Mouse (Mus musculus) adrenal gland, postnatal 36 days (tissue): ENCODE data around the gene Anxa2. TPM values are rescaled to one million over a fixed set of nuclear protein-coding genes. Genes with fewer than 3 reads are reported as not detected.

ENCODE experiments used
- DNase-seq, 2 experiments: peaks; one replicate each; pipeline ENCODE4 v3.0.0; 2021; ENCODE audit warnings: mixed read lengths in 1 of 2
- microRNA-seq: library from miRNA; unstranded; fragments of <30 nt; microRNA quantifications from one replicate; pipeline ENCODE4 v1.2.0, GENCODE M21; 2021
- total RNA-seq, 2 experiments: library from RNA; stranded (reverse); gene quantifications; 2 replicates each; pipeline ENCODE4 v1.2.3; 2021

The Anxa2 gene
- total RNA-seq, 2 experiments from 2014 or later = 396 to 515 TPM

DNA sequence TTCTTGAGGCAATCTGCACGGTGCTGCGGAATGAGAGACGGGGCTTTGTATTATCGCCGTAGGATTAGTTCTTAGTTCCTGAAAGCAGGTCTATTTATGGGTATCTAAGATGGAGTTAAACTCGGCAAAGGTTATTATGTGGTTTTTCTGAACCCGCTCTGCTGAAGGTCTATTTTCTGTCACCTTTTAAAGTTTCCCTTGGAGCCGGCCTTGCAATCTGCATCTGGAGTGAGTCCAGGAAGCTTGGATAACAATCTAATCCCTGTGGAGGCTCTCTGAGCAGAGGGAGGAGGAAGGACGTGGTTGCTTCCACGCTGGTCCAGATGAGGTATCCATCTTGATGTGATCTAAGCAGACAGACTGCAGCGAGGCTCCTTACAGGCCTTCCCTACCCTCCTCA lies 53.8 kb downstream of the Anxa2 start:
- DNase-seq = no peak

DNA sequence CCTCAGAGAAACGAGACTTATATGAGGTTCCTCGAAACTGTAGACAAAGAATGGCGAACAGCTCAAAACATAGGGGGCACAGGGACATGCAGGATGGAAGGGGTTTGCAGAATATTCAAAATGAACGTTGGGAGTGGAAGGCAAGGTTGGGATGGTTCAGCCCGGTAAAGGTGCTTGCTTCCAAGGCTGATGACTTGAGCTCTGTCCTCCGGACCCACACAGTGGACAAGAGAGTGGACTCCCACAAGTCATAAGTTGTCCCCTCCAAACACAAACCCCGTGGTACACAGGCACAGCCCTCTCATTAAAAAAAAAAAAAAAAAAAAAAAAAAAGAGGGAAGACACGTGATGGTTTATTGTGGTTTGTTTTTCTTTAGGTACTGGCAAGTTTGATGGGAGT lies 54.6 kb downstream of the Anxa2 start:
- no peak for DNase-seq

DNA sequence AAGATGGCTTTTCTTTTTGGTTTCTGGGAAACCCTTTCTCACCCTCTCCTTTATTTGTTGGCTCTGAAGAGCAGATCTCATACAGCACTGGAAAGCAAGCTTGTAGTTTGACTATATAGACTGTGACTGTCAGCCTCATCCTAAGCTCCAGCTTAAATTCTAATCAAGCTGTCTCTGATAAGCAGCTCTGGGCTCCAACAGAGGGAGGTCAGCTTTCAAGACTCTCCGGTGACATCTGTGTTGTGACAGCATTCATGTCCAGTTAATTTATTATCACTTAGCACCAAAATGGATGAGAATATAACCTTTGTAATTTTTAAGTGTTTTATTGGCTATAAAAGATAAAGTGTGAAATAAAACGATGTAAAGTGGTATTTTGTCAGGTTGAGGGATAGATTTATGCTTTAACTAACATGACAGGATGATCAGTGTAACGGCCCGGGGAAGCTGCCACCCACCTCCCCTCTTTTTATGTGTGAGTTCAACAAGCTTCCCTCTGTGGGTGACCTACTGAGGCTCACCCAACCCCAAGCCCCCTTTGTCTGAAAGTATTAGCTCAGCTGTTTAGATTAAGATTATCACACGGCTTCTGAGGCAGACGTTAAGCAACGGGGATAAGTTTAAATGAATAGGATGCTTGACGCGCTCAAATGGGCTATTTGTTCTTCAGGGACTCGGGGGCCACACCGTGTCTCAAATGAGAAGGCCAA lies 58.6 kb downstream of the Anxa2 start:
- no peak for DNase-seq

DNA sequence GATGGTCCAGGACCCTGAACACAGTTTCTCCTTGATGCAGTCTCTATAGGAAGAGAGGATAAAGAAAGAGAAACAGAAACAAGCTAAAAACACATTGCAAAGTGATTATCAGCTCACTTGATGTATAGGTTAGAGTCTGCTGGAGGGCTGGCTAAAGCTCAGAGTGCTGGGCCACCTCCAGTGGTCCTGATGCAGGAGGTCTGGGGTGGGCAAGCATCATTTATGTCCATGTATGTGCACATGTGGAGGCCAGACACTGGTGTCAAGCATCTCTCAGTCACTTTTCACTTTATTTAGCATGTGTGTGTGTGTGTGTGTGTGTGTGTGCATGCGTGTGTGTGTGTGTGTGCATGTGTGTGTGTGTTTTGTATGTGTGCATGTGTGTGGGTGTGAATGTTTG lies 59.3 kb downstream of the Anxa2 start:
- DNase-seq = no peak

DNA sequence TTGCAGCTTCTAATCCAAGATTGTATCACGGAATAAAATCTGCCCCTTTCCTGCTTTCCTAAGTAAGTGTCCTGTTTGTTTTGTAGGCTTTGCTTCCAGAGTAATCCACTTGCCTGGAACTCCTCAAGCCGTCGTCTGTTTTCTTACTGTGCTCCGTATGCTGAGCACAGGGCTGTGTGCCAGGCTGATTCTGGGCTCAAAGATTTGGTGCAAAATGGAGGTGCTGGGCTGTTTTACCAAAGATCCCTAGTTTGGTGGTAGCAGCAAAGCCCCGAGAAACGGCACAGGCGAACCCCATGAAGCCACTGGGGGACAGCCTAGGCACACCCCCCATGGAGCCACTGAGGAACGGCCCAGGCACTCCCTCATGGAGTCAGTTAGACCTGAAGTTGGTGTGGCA lies 60.8 kb downstream of the Anxa2 start:
- no peak for DNase-seq

DNA sequence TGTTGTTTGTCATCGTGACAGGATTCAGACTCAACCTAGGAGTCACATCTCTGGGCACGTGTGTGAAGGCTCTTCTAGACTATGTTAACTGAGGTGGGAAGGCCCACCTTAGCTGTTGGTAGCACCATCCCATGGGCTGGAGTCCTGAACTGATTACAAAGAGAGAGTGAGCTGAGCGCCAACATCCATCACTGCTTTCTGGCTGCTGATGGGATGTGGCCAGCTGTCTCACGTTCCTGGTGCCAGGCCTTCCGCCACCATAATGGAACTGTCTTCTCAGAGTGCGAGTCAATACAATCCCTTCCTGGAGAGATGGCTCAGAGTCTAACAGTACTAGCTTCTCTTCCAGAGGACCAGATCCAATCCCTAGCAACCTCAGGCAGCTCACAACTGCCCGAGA lies 62.0 kb downstream of the Anxa2 start:
- no peak for DNase-seq

DNA sequence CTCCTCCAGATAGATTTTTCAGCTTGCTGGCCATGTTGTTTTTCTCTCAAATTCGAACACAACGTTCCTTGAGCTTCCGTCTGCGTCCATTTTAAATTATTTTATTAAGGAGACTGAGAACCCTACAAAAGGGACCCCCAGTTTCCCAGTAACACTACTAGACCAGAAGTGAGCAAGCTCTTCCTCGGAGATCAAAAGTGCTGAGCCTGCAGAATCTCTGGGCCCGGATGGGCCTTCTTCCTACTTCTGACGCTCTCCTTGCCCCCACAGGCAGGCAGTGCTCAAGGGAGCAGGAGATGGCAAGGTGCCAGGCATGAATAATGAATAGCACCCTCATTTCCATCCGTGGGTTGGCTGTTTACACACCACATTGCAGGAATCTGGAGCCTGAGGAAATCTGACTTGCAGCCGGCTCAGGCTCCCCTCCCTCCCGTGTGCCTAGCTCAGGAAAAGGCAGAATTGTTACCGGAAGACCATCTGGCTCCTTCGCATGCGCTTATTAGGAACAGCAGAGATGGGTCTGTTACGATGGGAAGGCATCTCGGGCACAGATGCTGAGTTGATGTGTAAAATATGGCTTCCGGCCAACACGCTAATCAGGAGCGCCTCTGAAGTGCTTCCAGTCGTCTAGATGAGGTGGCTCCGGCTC lies 64.1 kb downstream of the Anxa2 start:
- peak in 1 of 2 experiments; percentile 4 for DNase-seq

Small RNA genes lying within 50 kb of the gene (microRNA-seq; reads per million reads assigned to microRNA genes)
- gene Mir3109 = 2.0 reads per million

Other genes with a start within 250 kb of the Anxa2 start
- gene Ice2, start 55.7 kb upstream of the Anxa2 start, total RNA-seq = 10 to 100 TPM; 12.9 to 15.3 TPM